Mouse (Mus musculus): ENCODE results near the gene Irs2.

Gene Irs2

GRCm38 (mm10) chr8:10952706-10953105 lies 55.6 kb downstream of the Irs2 start:
- peak; percentile 14 for DNase-seq (ENCODE audit: low read depth, low spot score)

GRCm38 (mm10) chr8:10952235-10952634 lies 56.0 kb downstream of the Irs2 start:
- peak; percentile 16 for DNase-seq (ENCODE audit: low read depth, low spot score)

GRCm38 (mm10) chr8:10951567-10951966 lies 56.7 kb downstream of the Irs2 start:
- no peak for DNase-seq (ENCODE audit: low read depth, low spot score)

GRCm38 (mm10) chr8:10945939-10946740 lies 62.1 kb downstream of the Irs2 start:
- peak; percentile 82 for DNase-seq (ENCODE audit: low read depth, low spot score)

GRCm38 (mm10) chr8:10945490-10945889 lies 62.8 kb downstream of the Irs2 start:
- no peak for DNase-seq (ENCODE audit: low read depth, low spot score)

- DNase-seq (ENCODE audit: low read depth, low spot score), result no peak
These were observed 64.8 kb downstream of the Irs2 start for GRCm38 (mm10) chr8:10943314-10944060.

GRCm38 (mm10) chr8:10939883-10940282 lies 68.4 kb downstream of the Irs2 start:
- no peak for DNase-seq (ENCODE audit: low read depth, low spot score)

- DNase-seq (ENCODE audit: low read depth, low spot score), result peak; percentile 46
These were observed 69.0 kb downstream of the Irs2 start for GRCm38 (mm10) chr8:10939210-10939782.

GRCm38 (mm10) chr8:10938284-10938683 lies 70.0 kb downstream of the Irs2 start:
- no peak for DNase-seq (ENCODE audit: low read depth, low spot score)

- no peak for DNase-seq (ENCODE audit: low read depth, low spot score)
These were observed 71.6 kb downstream of the Irs2 start for GRCm38 (mm10) chr8:10936646-10937045.

- no peak for DNase-seq (ENCODE audit: low read depth, low spot score)
These were observed 73.0 kb downstream of the Irs2 start for GRCm38 (mm10) chr8:10935231-10935630.

All from brain, adult 2 months (tissue).